Mouse (Mus musculus) heart, adult 8-10 months (tissue): ENCODE data around the gene Plcb1. TPM values are rescaled to one million over a fixed set of nuclear protein-coding genes. Genes with fewer than 3 reads are reported as not detected.
"Not testable (repeated sequence)": the region's sequence is repeated elsewhere in the genome, so short reads cannot be mapped to it uniquely, and the experiment has no call there.

Experiments used
- DNase-seq: peaks from one replicate; pipeline ENCODE4 v3.0.0; 2022; ENCODE audit warnings: low spot score
- total RNA-seq, 4 experiments: library from RNA; stranded (reverse); gene quantifications; 2 replicates each; pipeline ENCODE4 v1.2.4; 2022

Gene Plcb1
- total RNA-seq, 4 experiments from 2014 or later, result 3.8 to 4.4 (median 4.1) TPM

- no peak for DNase-seq
These were observed 182.5 kb downstream of the Plcb1 start for GRCm38 (mm10) chr2:134968380-134968779.

GRCm38 (mm10) chr2:134972376-134972775 is 186.5 kb downstream of the Plcb1 start:
- no peak for DNase-seq

- no peak for DNase-seq
These were observed 188.8 kb downstream of the Plcb1 start for GRCm38 (mm10) chr2:134974711-134975110.

- peak; percentile 9 for DNase-seq
These were observed 191.0 kb downstream of the Plcb1 start for GRCm38 (mm10) chr2:134976796-134977330.

- no peak for DNase-seq
These were observed 191.8 kb downstream of the Plcb1 start for GRCm38 (mm10) chr2:134977641-134978040.

- DNase-seq, result no peak
These were observed 195.5 kb downstream of the Plcb1 start for GRCm38 (mm10) chr2:134981394-134981793.

GRCm38 (mm10) chr2:134984884-134985283 is 199.0 kb downstream of the Plcb1 start:
- no peak for DNase-seq

GRCm38 (mm10) chr2:134987978-134988377 is 202.1 kb downstream of the Plcb1 start:
- DNase-seq, result no peak

GRCm38 (mm10) chr2:134989650-134990292 is 203.9 kb downstream of the Plcb1 start:
- DNase-seq, result no peak

GRCm38 (mm10) chr2:135007134-135007533 is 221.3 kb downstream of the Plcb1 start:
- DNase-seq, result no peak

- not testable (repeated sequence) for DNase-seq
These were observed 222.0 kb downstream of the Plcb1 start for GRCm38 (mm10) chr2:135007885-135008284.

GRCm38 (mm10) chr2:135010371-135010770 is 224.5 kb downstream of the Plcb1 start:
- no peak for DNase-seq

GRCm38 (mm10) chr2:135015501-135015900 is 229.6 kb downstream of the Plcb1 start:
- no peak for DNase-seq

- no peak for DNase-seq
These were observed 232.4 kb downstream of the Plcb1 start for GRCm38 (mm10) chr2:135018275-135018674.

- no peak for DNase-seq
These were observed 232.8 kb downstream of the Plcb1 start for GRCm38 (mm10) chr2:135018708-135019107.

GRCm38 (mm10) chr2:135019588-135019987 is 233.7 kb downstream of the Plcb1 start:
- DNase-seq, result no peak

GRCm38 (mm10) chr2:135029288-135029687 is 243.4 kb downstream of the Plcb1 start:
- no peak for DNase-seq

- DNase-seq, result no peak
These were observed 243.8 kb downstream of the Plcb1 start for GRCm38 (mm10) chr2:135029700-135030099.

- peak; percentile 34 for DNase-seq
These were observed 249.9 kb downstream of the Plcb1 start for GRCm38 (mm10) chr2:135035640-135036260.

- DNase-seq, result no peak
These were observed 262.9 kb downstream of the Plcb1 start for GRCm38 (mm10) chr2:135048791-135049190.

GRCm38 (mm10) chr2:135049283-135049682 is 263.4 kb downstream of the Plcb1 start:
- DNase-seq, result no peak

- DNase-seq, result no peak
These were observed 265.8 kb downstream of the Plcb1 start for GRCm38 (mm10) chr2:135051540-135052288.
